Mouse (Mus musculus) testis, adult 2 months (tissue): ENCODE data around the gene Chst11. TPM values are rescaled to one million over a fixed set of nuclear protein-coding genes. Genes with fewer than 3 reads are reported as not detected.

ENCODE experiments used
- H3K27ac ChIP-seq: fragments of 200-500 bp; 2 replicates; pipeline ENCODE4 v1.5.1; 2012; ENCODE audit warnings: low read depth, low read length; ENCODE audit not compliant: control insufficient read depth, insufficient read depth
- H3K27me3 ChIP-seq: fragments of 200-500 bp; 2 replicates; pipeline ENCODE4 v1.6.1; 2012; ENCODE audit warnings: mild to moderate bottlenecking, low read length, moderate library complexity; ENCODE audit not compliant: control insufficient read depth, insufficient read depth
- H3K36me3 ChIP-seq: fragments of 200-500 bp; 2 replicates; pipeline ENCODE4 v1.6.1; 2012; ENCODE audit warnings: mild to moderate bottlenecking, low read length; ENCODE audit not compliant: control insufficient read depth, insufficient read depth
- H3K4me1 ChIP-seq: fragments of 200-500 bp; 2 replicates; pipeline ENCODE4 v1.6.1; 2012; ENCODE audit warnings: low read length; ENCODE audit not compliant: control insufficient read depth, insufficient read depth
- H3K4me3 ChIP-seq: fragments of 200-500 bp; 2 replicates; pipeline ENCODE4 v1.5.1; 2012; ENCODE audit warnings: low read depth, mild to moderate bottlenecking, low read length, moderate library complexity, mixed read lengths; ENCODE audit not compliant: control insufficient read depth
- CTCF ChIP-seq: fragments of 200-500 bp; IDR thresholded peaks from 2 replicates; pipeline ENCODE4 v1.5.1; 2012; ENCODE audit warnings: low read depth, mild to moderate bottlenecking, inconsistent platforms, low read length, moderate library complexity; ENCODE audit not compliant: control insufficient read depth, insufficient read depth, insufficient replicate concordance
- POLR2A ChIP-seq: fragments of 200-500 bp; IDR thresholded peaks from 2 replicates; pipeline ENCODE4 v1.6.1; 2012; ENCODE audit warnings: low read depth, mild to moderate bottlenecking, inconsistent platforms, low read length, moderate library complexity; ENCODE audit not compliant: control insufficient read depth
- polyA plus RNA-seq: library from polyadenylated mRNA; depleted of rRNA; stranded (reverse); fragments of >200 nt; gene quantifications from 2 replicates; pipeline ENCODE4 v1.2.3, GENCODE M21; 2012

Chst11 gene
- polyA plus RNA-seq, 1 experiment: 0.67 TPM

- Histone ChIP-seq H3K4me1 (no peaks in the 10 kb centered on the region), H3K4me3 (no peak overlapping the region), H3K36me3 (no peaks in the 10 kb centered on the region), H3K27me3 (no peaks in the 10 kb centered on the region), H3K27ac (no peak overlapping the region)
- TF ChIP-seq POLR2A (no peak), CTCF (no peak)
Measured at GRCm38 (mm10) chr10:83094248-83094647, 109.0 kb downstream of the Chst11 start.

GRCm38 (mm10) chr10:83094821-83095725 is 109.8 kb downstream of the Chst11 start:
- H3K4me1 ChIP-seq: no peaks in the 10 kb centered on the region
- H3K27ac ChIP-seq: no peak overlapping the region

GRCm38 (mm10) chr10:83096257-83096656 is 111.0 kb downstream of the Chst11 start:
- Histone ChIP-seq H3K4me3 (no peak overlapping the region), H3K27ac (no peak overlapping the region), H3K36me3 (no peaks in the 10 kb centered on the region), H3K4me1 (peaks cover 4% of the 10 kb centered on the region), H3K27me3 (no peaks in the 10 kb centered on the region)
- TF ChIP-seq CTCF: no peak
- no peak for TF ChIP-seq POLR2A

More at GRCm38 (mm10) chr10:83094821-83095725, 109.8 kb downstream of the Chst11 start:
- TF ChIP-seq POLR2A: no peak
- TF ChIP-seq CTCF: no peak
- H3K27me3 ChIP-seq: no peaks in the 10 kb centered on the region
- no peak overlapping the region for H3K4me3 ChIP-seq
- H3K36me3 ChIP-seq: no peaks in the 10 kb centered on the region

GRCm38 (mm10) chr10:83098940-83099339 is 113.6 kb downstream of the Chst11 start:
- Histone ChIP-seq H3K27me3 (no peaks in the 10 kb centered on the region), H3K4me1 (peaks cover 4% of the 10 kb centered on the region), H3K36me3 (no peaks in the 10 kb centered on the region), H3K27ac (no peak overlapping the region), H3K4me3 (no peak overlapping the region)
- TF ChIP-seq POLR2A (no peak), CTCF (no peak)

DNA sequence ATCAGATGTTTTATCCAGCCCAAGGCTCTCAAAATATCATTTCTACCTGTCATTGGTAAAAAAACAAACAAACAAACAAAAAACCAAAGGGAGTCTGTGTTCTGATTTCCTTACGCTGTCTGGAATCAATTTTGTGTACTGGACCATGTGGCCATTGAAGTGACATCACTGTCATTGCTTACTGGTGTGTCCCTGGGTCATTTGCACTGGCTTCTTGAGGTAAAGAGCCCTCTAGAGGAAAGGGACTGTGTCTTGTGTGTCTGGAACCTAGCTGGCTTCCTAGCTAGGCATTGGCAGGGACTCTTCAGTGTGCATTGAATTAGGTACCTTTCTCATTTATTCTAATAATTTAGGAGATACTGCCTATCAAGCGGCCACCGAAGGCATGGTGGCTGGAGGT is 114.4 kb downstream of the Chst11 start:
- H3K4me3 ChIP-seq: no peak overlapping the region
- no peak overlapping the region for H3K27ac ChIP-seq
- TF ChIP-seq CTCF (no peak), POLR2A (no peak)
- H3K27me3 ChIP-seq: no peaks in the 10 kb centered on the region
- peaks cover 4% of the 10 kb centered on the region for H3K4me1 ChIP-seq
- H3K36me3 ChIP-seq: no peaks in the 10 kb centered on the region

- no peaks in the 10 kb centered on the region for H3K27me3 ChIP-seq
- peaks cover 4% of the 10 kb centered on the region for H3K4me1 ChIP-seq
- H3K27ac ChIP-seq: no peak overlapping the region
- no peak for TF ChIP-seq POLR2A
- no peak for TF ChIP-seq CTCF
- no peak overlapping the region for H3K4me3 ChIP-seq
- H3K36me3 ChIP-seq: no peaks in the 10 kb centered on the region
Measured at GRCm38 (mm10) chr10:83100890-83101289, 115.6 kb downstream of the Chst11 start.

DNA sequence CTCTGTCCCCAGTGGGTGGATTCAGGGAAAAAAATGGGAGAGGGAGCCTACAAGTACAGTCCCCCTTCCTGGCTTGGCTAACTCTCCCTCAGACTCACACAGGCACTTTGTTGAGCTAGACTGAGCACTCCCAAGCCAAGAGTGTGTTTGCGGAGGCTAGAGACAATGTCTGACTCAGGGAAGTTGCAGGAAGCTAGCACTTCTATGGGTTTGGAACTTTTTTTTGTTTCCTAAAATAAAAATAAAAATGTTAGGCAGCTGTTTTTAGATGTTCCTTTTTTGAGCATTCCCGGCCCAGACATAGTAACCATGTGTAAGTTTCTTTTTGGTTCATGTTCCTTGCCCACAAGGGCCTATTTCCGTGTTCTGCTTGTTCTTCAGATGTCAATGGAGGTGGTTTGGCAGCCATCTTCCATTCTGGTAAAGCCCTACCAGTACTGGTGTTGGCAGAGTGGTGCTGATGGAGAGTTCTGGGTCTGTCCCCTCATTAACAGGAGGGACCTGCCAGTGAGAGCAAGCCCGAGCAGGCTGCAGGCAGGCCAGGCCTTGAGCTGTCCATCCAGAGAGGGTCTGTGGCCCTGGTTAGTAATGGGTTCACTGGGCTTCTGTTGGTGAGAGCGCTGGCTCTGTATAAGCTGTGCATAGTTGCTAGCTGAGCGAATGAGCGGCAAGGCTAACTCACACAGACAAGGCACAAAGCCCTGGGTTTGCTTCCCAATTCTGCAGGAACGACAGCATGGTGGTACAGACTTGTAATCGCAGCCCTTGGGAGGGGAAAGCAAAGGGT is 116.3 kb downstream of the Chst11 start:
- Histone ChIP-seq H3K27me3 (no peaks in the 10 kb centered on the region), H3K4me3 (no peak overlapping the region), H3K36me3 (no peaks in the 10 kb centered on the region), H3K27ac (no peak overlapping the region), H3K4me1 (peaks cover 4% of the 10 kb centered on the region)
- no peak for TF ChIP-seq CTCF
- TF ChIP-seq POLR2A: no peak
